Mouse (Mus musculus) myocyte (in vitro differentiated cells): ENCODE measurements at regions not wholly inside any gene's neighbourhood (a gene's known extent, or its start where the extent isn't known, plus 50 kb on each side); places are given as distances from the start of the nearest gene placed in this dataset.

ENCODE experiments used
- CEBPB ChIP-seq: IDR thresholded peaks from 2 replicates; pipeline ENCODE4 v1.6.1; 2011; ENCODE audit warnings: mild to moderate bottlenecking, moderate library complexity; ENCODE audit not compliant: poor library complexity, insufficient read depth, severe bottlenecking
- E2F4 ChIP-seq: IDR thresholded peaks from one replicate; pipeline ENCODE4 v1.6.1; 2011; ENCODE audit warnings: mild to moderate bottlenecking, control low read depth, moderate library complexity; ENCODE audit not compliant: insufficient read depth
- MAX ChIP-seq: IDR thresholded peaks from one replicate; pipeline ENCODE4 v1.6.1; 2011; ENCODE audit warnings: low read depth, mild to moderate bottlenecking, control low read depth
- MYOG ChIP-seq, 3 experiments: IDR thresholded peaks; one replicate each; pipeline ENCODE4 v1.6.1; 2011; ENCODE audit warnings: control low read depth in 2 of 3, low read depth in 2 of 3, mild to moderate bottlenecking in 2 of 3; ENCODE audit not compliant: insufficient read length in 2 of 3, control insufficient read depth in 1 of 3, insufficient read depth in 1 of 3
- POLR2A ChIP-seq: IDR thresholded peaks from one replicate; pipeline ENCODE4 v1.6.1; 2011; ENCODE audit warnings: low read depth, mild to moderate bottlenecking, control low read depth, moderate library complexity; ENCODE audit not compliant: insufficient read length
- POLR2AphosphoS2 ChIP-seq: IDR thresholded peaks from one replicate; pipeline ENCODE4 v1.6.1; 2011; ENCODE audit warnings: low read depth, control low read depth; ENCODE audit not compliant: insufficient read length
- TCF12 ChIP-seq: IDR thresholded peaks from one replicate; pipeline ENCODE4 v1.6.1; 2011; ENCODE audit warnings: mild to moderate bottlenecking, control low read depth; ENCODE audit not compliant: poor library complexity, insufficient read depth, severe bottlenecking
- USF1 ChIP-seq: IDR thresholded peaks from one replicate; pipeline ENCODE4 v1.6.1; 2011; ENCODE audit warnings: low read depth, mild to moderate bottlenecking, control low read depth, moderate library complexity

DNA sequence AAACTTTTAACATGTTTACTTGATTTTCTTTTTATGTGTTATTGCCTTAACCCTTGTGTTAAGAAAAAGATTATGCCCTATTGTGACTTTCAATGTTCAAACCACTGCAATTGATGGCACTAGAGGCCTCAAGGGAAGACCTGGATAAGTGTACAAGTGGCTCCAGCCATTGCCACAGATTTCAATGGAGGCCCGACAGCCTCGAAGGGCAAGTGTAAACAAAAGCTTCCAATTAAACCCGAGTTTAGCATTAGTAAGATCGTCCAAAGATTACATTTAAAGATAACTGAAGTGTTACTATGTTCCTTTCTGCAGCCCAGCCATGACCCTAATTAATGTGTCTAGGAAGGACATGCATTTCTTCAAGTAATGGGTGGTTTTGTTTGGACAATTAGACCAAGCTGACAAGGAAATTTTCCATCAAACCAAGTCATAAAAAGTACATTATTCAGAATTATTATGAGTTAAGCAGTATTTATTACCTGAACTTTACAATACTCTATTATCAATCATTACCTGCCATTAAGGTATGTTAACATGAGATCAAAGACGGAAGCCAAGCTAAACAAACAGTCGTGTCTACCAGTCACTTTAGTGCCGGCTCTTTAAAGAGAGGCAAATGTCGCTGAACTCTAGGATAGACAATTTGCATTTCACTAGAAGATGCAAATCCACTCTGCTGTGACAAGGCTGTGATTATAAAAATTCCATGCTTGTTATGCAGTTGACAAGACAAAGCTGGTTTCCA lies 322.0 kb downstream of the Lnpk start:
- no peak for TF ChIP-seq MAX
- no peak for TF ChIP-seq POLR2A
- no peak for TF ChIP-seq USF1
- TF ChIP-seq E2F4, result no peak
- no peak for TF ChIP-seq MYOG (IDR thresholded peaks at IDR 0.05; ENCODE audit: control insufficient read depth in 1 of 3, insufficient read depth in 1 of 3, insufficient read length in 2 of 3, low read depth in 2 of 3)
- TF ChIP-seq CEBPB, result no peak
- no peak for TF ChIP-seq POLR2AphosphoS2
- TF ChIP-seq TCF12, result no peak
